In genomic region chr10:111936491-111937145, GRCm38 (mm10) we compare ENCODE assay signal across 8 mouse cellular contexts. TPM values are rescaled to one million over a fixed set of nuclear protein-coding genes. Genes with fewer than 3 reads are reported as not detected.
DNase-seq lines count a peak whose midpoint lies in the region; ATAC-seq and TF ChIP-seq lines count a peak whose summit lies in the region.

No protein-coding gene starts in this region.

- no peaks in the 10 kb centered on the region for H3K36me3 ChIP-seq in midbrain, embryonic 10.5 days
- H3K36me3 ChIP-seq in midbrain, embryonic 11.5 days (ENCODE audit: control insufficient read depth, insufficient read depth, low read length) = no peaks in the 10 kb centered on the region
- H3K36me3 ChIP-seq in heart, embryonic 16.5 days (ENCODE audit: control insufficient read depth, insufficient read depth) = no peaks in the 10 kb centered on the region

- H3K4me2 ChIP-seq in midbrain, embryonic 11.5 days = no peak overlapping the region
- H3K4me2 ChIP-seq in heart, embryonic 16.5 days (ENCODE audit: low read depth, low read length) = peak overlapping the region; percentile 54

- H3K9me3 ChIP-seq in midbrain, embryonic 10.5 days (replicated peaks) = no peaks in the 10 kb centered on the region
- no peaks in the 10 kb centered on the region for H3K9me3 ChIP-seq in midbrain, embryonic 11.5 days (ENCODE audit: control insufficient read depth, low read length)
- no peaks in the 10 kb centered on the region for H3K9me3 ChIP-seq in heart, embryonic 16.5 days (replicated peaks; ENCODE audit: control insufficient read depth, low read length)

- no peak overlapping the region for H3K9ac ChIP-seq in midbrain, embryonic 11.5 days (ENCODE audit: low read length)
- H3K9ac ChIP-seq in heart, embryonic 16.5 days (ENCODE audit: low read length) = 0 out of 2 replicates have a peak overlapping the region, but pooled peaks have one; percentile 22

- no peak for TF ChIP-seq CTCF in brain, embryonic 14.5 days (IDR thresholded peaks at IDR 0.05; ENCODE audit: borderline replicate concordance, extremely low read depth, insufficient read depth, insufficient read length)

- no peak overlapping the region for H3K4me3 ChIP-seq in midbrain, embryonic 10.5 days
- H3K4me3 ChIP-seq in midbrain, embryonic 11.5 days (ENCODE audit: low read depth, low read length) = no peak overlapping the region
- peak overlapping the region; percentile 21; the same call in 1 of the 2 replicates for H3K4me3 ChIP-seq in heart, embryonic 16.5 days (ENCODE audit: low read length)

- H3K27me3 ChIP-seq in midbrain, embryonic 10.5 days (ENCODE audit: low read depth, poor library complexity, severe bottlenecking) = no peaks in the 10 kb centered on the region; the same call in 1 of the 2 replicates
- no peaks in the 10 kb centered on the region for H3K27me3 ChIP-seq in midbrain, embryonic 11.5 days (ENCODE audit: control insufficient read depth, insufficient read depth, low read length)
- no peaks in the 10 kb centered on the region for H3K27me3 ChIP-seq in heart, embryonic 16.5 days (ENCODE audit: control insufficient read depth, insufficient read depth, low read length)

- H3K27ac ChIP-seq in midbrain, embryonic 10.5 days (replicated peaks) = 0 out of 2 replicates have a peak overlapping the region, but pooled peaks have one; percentile 4
- H3K27ac ChIP-seq in midbrain, embryonic 11.5 days (ENCODE audit: low read depth, low read length) = no peak overlapping the region
- peak overlapping the region; percentile 90 for H3K27ac ChIP-seq in heart, embryonic 16.5 days (ENCODE audit: low read length)

- ATAC-seq in midbrain, embryonic 11.5 days (ENCODE audit: low FRiP score) = no peak
- ATAC-seq in heart, embryonic 16.5 days (replicated peaks; ENCODE audit: extremely low read depth, insufficient read depth, low FRiP score) = peak; percentile 92

- no peak for DNase-seq in midbrain, embryonic 10.5 days (ENCODE audit: low spot score)
- DNase-seq in midbrain, embryonic 11.5 days (ENCODE audit: low spot score, missing footprints) = no peak
- DNase-seq in brain, embryonic 14.5 days (ENCODE audit: low read depth) = peak; percentile 85
- peak; percentile 60 to 68 for DNase-seq in kidney, postnatal 25 days
- peak; percentile 72 for DNase-seq in retina, postnatal 1 day
- no peak for DNase-seq in spleen, postnatal 36 days (ENCODE audit: low spot score in 2 of 2)
- DNase-seq in c-Kit-positive CD71-positive TER-119-positive erythroid progenitor cells, embryonic 14.5 days (ENCODE audit: low spot score) = no peak

- peaks cover 28% of the 10 kb centered on the region for H3K4me1 ChIP-seq in midbrain, embryonic 10.5 days
- peaks cover 9% of the 10 kb centered on the region for H3K4me1 ChIP-seq in midbrain, embryonic 11.5 days (ENCODE audit: control insufficient read depth, insufficient read depth, low read length)
- peaks cover 37% of the 10 kb centered on the region for H3K4me1 ChIP-seq in heart, embryonic 16.5 days (ENCODE audit: control insufficient read depth, insufficient read depth, low read length)

- 76% methylated on average over 13 of the region's 13 CpGs for WGBS in midbrain, embryonic 10.5 days
- WGBS in midbrain, embryonic 11.5 days = 75% methylated on average over 13 of the region's 13 CpGs
- 4% methylated on average over 13 of the region's 13 CpGs for WGBS in heart, embryonic 16.5 days

- TF ChIP-seq POLR2A in brain, embryonic 14.5 days (IDR thresholded peaks at IDR 0.05; ENCODE audit: borderline replicate concordance, extremely low read depth, insufficient read depth, insufficient read length, poor library complexity, severe bottlenecking) = no peak

RNA-seq across cellular contexts. Expression of gene Krr1, which starts 35.8 kb away (rescaled TPM):
- polyA plus RNA-seq in midbrain, embryonic 10.5 days (2016; fragmentation: Nextera tagmentation; extraction: Ambion mirVana) = 58.8 and 59.9 TPM in 2 replicates
- 69.0 and 82.0 TPM in 2 replicates for polyA plus RNA-seq in midbrain, embryonic 11.5 days (2014; fragmentation: Nextera tagmentation; extraction: Ambion mirVana)
- 24.9 and 29.9 TPM in 2 replicates for polyA plus RNA-seq in brain, embryonic 14.5 days (2012; rRNA removed)
- polyA plus RNA-seq in heart, embryonic 16.5 days (2015; fragmentation: Nextera tagmentation; extraction: Ambion mirVana) = 24.5 and 29.7 TPM in 2 replicates

Comparison
In these comparisons a context has a peak if more than half of its experiments do, and no peak if none do; other contexts are left out.
1. DNase-seq: peak in brain, embryonic 14.5 days (single experiment), kidney, postnatal 25 days (2 of 2) and retina, postnatal 1 day (single experiment); none in midbrain, embryonic 10.5 days (single experiment), midbrain, embryonic 11.5 days (single experiment), spleen, postnatal 36 days (0 of 2) and c-Kit-positive CD71-positive TER-119-positive erythroid progenitor cells, embryonic 14.5 days (single experiment).